Mouse (Mus musculus) CH12.LX (cell line): ENCODE data around the gene Tph1. TPM values are rescaled to one million over a fixed set of nuclear protein-coding genes. Genes with fewer than 3 reads are reported as not detected.

Source experiments
- DNase-seq: peaks from one replicate; pipeline ENCODE4 v3.0.0-alpha.2; 2013; ENCODE audit errors: extremely low read depth
- H3K27ac ChIP-seq: 2 replicates; pipeline ENCODE4 v1.5.1; 2012; ENCODE audit warnings: low read depth, mild to moderate bottlenecking, control low read depth, moderate library complexity; ENCODE audit not compliant: insufficient read depth
- H3K27me3 ChIP-seq: replicated peaks from 2 replicates; pipeline ENCODE3; 2012; ENCODE audit warnings: inconsistent platforms
- H3K36me3 ChIP-seq, 2 experiments: replicated peaks in 1 of 2; 2 replicates each; pipeline versions ENCODE3 to v1.6.1; 2012; ENCODE audit warnings: inconsistent platforms in 1 of 2, low read length in 1 of 2, mild to moderate bottlenecking in 1 of 2, mixed read lengths in 1 of 2, moderate library complexity in 1 of 2; ENCODE audit not compliant: control insufficient read depth in 1 of 2, insufficient read depth in 1 of 2
- H3K4me1 ChIP-seq, 2 experiments: 2 replicates each; pipeline ENCODE4 v1.6.1; 2012; ENCODE audit warnings: inconsistent platforms in 1 of 2, moderate library complexity in 1 of 2; ENCODE audit not compliant: insufficient read depth in 2 of 2, control insufficient read depth in 1 of 2
- H3K4me2 ChIP-seq: 2 replicates; pipeline ENCODE4 v1.6.1; 2012; ENCODE audit warnings: low read depth, mild to moderate bottlenecking, control low read depth; ENCODE audit not compliant: poor library complexity, insufficient read depth, severe bottlenecking
- H3K4me3 ChIP-seq, 3 experiments: fragments of 150-350 bp in 1 of 3; sonication (generic) in 1 of 3; replicated peaks in 1 of 3; 2 replicates each; pipeline versions ENCODE3 to v1.5.1; 2011 to 2012; ENCODE audit warnings: low read depth in 2 of 3, low read length in 2 of 3, mild to moderate bottlenecking in 2 of 3, moderate library complexity in 2 of 3, control low read depth in 1 of 3, improper control_type of control experiment in 1 of 3, inconsistent platforms in 1 of 3, mixed read lengths in 1 of 3; ENCODE audit not compliant: poor library complexity in 1 of 3
- H3K79me2 ChIP-seq: replicated peaks from 2 replicates; pipeline ENCODE4 v1.6.1; 2012; ENCODE audit warnings: mild to moderate bottlenecking, moderate library complexity; ENCODE audit not compliant: control insufficient read depth, poor library complexity, insufficient read depth, severe bottlenecking; ENCODE audit errors: extremely low read depth
- H3K9ac ChIP-seq: 2 replicates; pipeline ENCODE4 v1.6.1; 2012; ENCODE audit warnings: low read depth, mild to moderate bottlenecking, control low read depth, moderate library complexity; ENCODE audit not compliant: insufficient read depth
- H3K9me3 ChIP-seq: replicated peaks from 2 replicates; pipeline ENCODE3; 2012; ENCODE audit warnings: low read length, inconsistent platforms, mixed read lengths
- BHLHE40 ChIP-seq: IDR thresholded peaks from 2 replicates; pipeline ENCODE4 v1.6.1; 2011; ENCODE audit warnings: mild to moderate bottlenecking, low read depth, low read length, improper control_type of control experiment
- CHD1 ChIP-seq: IDR thresholded peaks from 2 replicates; pipeline ENCODE4 v1.6.1; 2012; ENCODE audit warnings: low read depth, low read length, improper control_type of control experiment, inconsistent platforms
- CHD2 ChIP-seq: IDR thresholded peaks from 2 replicates; pipeline ENCODE4 v1.6.1; 2011; ENCODE audit warnings: low read length, improper control_type of control experiment
- E2F4 ChIP-seq: IDR thresholded peaks from 2 replicates; pipeline ENCODE4 v1.6.1; 2011; ENCODE audit warnings: low read depth, low read length, improper control_type of control experiment; ENCODE audit not compliant: insufficient replicate concordance
- ELF1 ChIP-seq: IDR thresholded peaks from 2 replicates; pipeline ENCODE4 v1.6.1; 2014; ENCODE audit warnings: low read depth, mild to moderate bottlenecking, inconsistent platforms, low read length, improper control_type of control experiment
- GABPA ChIP-seq: IDR thresholded peaks from 2 replicates; pipeline ENCODE4 v1.6.1; 2012; ENCODE audit warnings: low read depth, low read length, improper control_type of control experiment, inconsistent platforms; ENCODE audit not compliant: insufficient replicate concordance
- HCFC1 ChIP-seq: IDR thresholded peaks from 2 replicates; pipeline ENCODE4 v1.6.1; 2012; ENCODE audit warnings: low read depth, mild to moderate bottlenecking, inconsistent platforms, low read length, improper control_type of control experiment
- IRF4 ChIP-seq: IDR thresholded peaks from 2 replicates; pipeline ENCODE4 v1.6.1; 2014; ENCODE audit warnings: low read depth, mild to moderate bottlenecking, inconsistent platforms, low read length, improper control_type of control experiment
- JUN ChIP-seq: IDR thresholded peaks from 2 replicates; pipeline ENCODE4 v1.6.1; 2011; ENCODE audit warnings: low read depth, mild to moderate bottlenecking, low read length, improper control_type of control experiment, moderate library complexity; ENCODE audit not compliant: insufficient read depth
- JUND ChIP-seq: conservative IDR thresholded peaks from 2 replicates; pipeline ENCODE4 v1.6.1; 2011; ENCODE audit warnings: low read depth, low read length, improper control_type of control experiment
- KAT2A ChIP-seq: IDR thresholded peaks from 2 replicates; pipeline ENCODE4 v1.6.1; 2012; ENCODE audit warnings: low read length, improper control_type of control experiment, inconsistent platforms; ENCODE audit not compliant: insufficient replicate concordance
- MAFK ChIP-seq: IDR thresholded peaks from 2 replicates; pipeline ENCODE4 v1.6.1; 2011; ENCODE audit warnings: low read length, improper control_type of control experiment; ENCODE audit not compliant: insufficient replicate concordance
- MAX ChIP-seq: IDR thresholded peaks from 2 replicates; pipeline ENCODE4 v1.6.1; 2011; ENCODE audit warnings: low read length, improper control_type of control experiment
- MEF2A ChIP-seq: IDR thresholded peaks from 2 replicates; pipeline ENCODE4 v1.6.1; 2014; ENCODE audit warnings: low read depth, mild to moderate bottlenecking, inconsistent platforms, low read length, improper control_type of control experiment, borderline replicate concordance
- MXI1 ChIP-seq: IDR thresholded peaks from 2 replicates; pipeline ENCODE4 v1.6.1; 2011; ENCODE audit warnings: mild to moderate bottlenecking, low read depth, low read length, improper control_type of control experiment
- MYC ChIP-seq: IDR thresholded peaks from 2 replicates; pipeline ENCODE4 v1.6.1; 2011; ENCODE audit warnings: low read depth, mild to moderate bottlenecking, improper control_type of control experiment, low read length
- NELFE ChIP-seq: IDR thresholded peaks from 2 replicates; pipeline ENCODE4 v1.6.1; 2011; ENCODE audit warnings: low read depth, low read length, improper control_type of control experiment
- NRF1 ChIP-seq: IDR thresholded peaks from 2 replicates; pipeline ENCODE4 v1.6.1; 2014; ENCODE audit warnings: low read depth, mild to moderate bottlenecking, inconsistent platforms, low read length, improper control_type of control experiment, moderate library complexity
- PAX5 ChIP-seq: IDR thresholded peaks from 2 replicates; pipeline ENCODE4 v1.6.1; 2012; ENCODE audit warnings: low read length, inconsistent platforms, mixed read lengths
- POLR2A ChIP-seq: IDR thresholded peaks from 2 replicates; pipeline ENCODE4 v1.6.1; 2011; ENCODE audit warnings: low read depth, mild to moderate bottlenecking, improper control_type of control experiment, low read length
- POLR2AphosphoS2 ChIP-seq: IDR thresholded peaks from 2 replicates; pipeline ENCODE4 v1.6.1; 2011; ENCODE audit warnings: low read depth, low read length, improper control_type of control experiment
- RAD21 ChIP-seq: IDR thresholded peaks from 2 replicates; pipeline ENCODE4 v1.6.1; 2011; ENCODE audit warnings: low read depth, mild to moderate bottlenecking, low read length, improper control_type of control experiment, moderate library complexity
- RCOR1 ChIP-seq: conservative IDR thresholded peaks from 2 replicates; pipeline ENCODE4 v1.6.1; 2012; ENCODE audit warnings: low read depth, mild to moderate bottlenecking, inconsistent platforms, low read length, improper control_type of control experiment
- SMC3 ChIP-seq: IDR thresholded peaks from 2 replicates; pipeline ENCODE4 v1.6.1; 2011; ENCODE audit warnings: low read depth, low read length, improper control_type of control experiment
- TCF12 ChIP-seq: IDR thresholded peaks from 2 replicates; pipeline ENCODE4 v1.6.1; 2014; ENCODE audit warnings: low read depth, mild to moderate bottlenecking, inconsistent platforms, low read length, improper control_type of control experiment
- USF1 ChIP-seq: IDR thresholded peaks from 2 replicates; pipeline ENCODE4 v1.6.1; 2014; ENCODE audit warnings: low read depth, mild to moderate bottlenecking, inconsistent platforms, low read length, improper control_type of control experiment
- USF2 ChIP-seq: conservative IDR thresholded peaks from 2 replicates; pipeline ENCODE4 v1.6.1; 2011; ENCODE audit warnings: low read depth, low read length, improper control_type of control experiment
- ZC3H11A ChIP-seq: IDR thresholded peaks from 2 replicates; pipeline ENCODE4 v1.6.1; 2012; ENCODE audit warnings: low read depth, mild to moderate bottlenecking, inconsistent platforms, low read length, improper control_type of control experiment
- ZMIZ1 ChIP-seq: IDR thresholded peaks from 2 replicates; pipeline ENCODE4 v1.6.1; 2012; ENCODE audit warnings: low read depth, mild to moderate bottlenecking, inconsistent platforms, low read length, improper control_type of control experiment
- ZNF384 ChIP-seq: IDR thresholded peaks from 2 replicates; pipeline ENCODE4 v1.6.1; 2012; ENCODE audit warnings: low read depth, low read length, improper control_type of control experiment, inconsistent platforms
- dilution Hi-C: fragments of 300-500 bp; cut with MboI; formaldehyde crosslinking; loops from 2 replicates; pipeline ENCODE4 v1.14.3; 2020; ENCODE audit warnings: low sequenced_read_pairs; ENCODE audit not compliant: extremely low pct_unique_long_range_greater_than_20kb, extremely low pct_ligation_motif_present
- in situ Hi-C: fragments of 300-500 bp; cut with MboI; formaldehyde crosslinking; loops from 3 replicates; pipeline ENCODE4 v1.14.3; 2019; ENCODE audit warnings: low sequenced_read_pairs, low pct_ligation_motif_present, low pct_unique_long_range_greater_than_20kb, mixed read lengths
- polyA plus RNA-seq: library from polyadenylated mRNA; unstranded; fragments of >175 nt; gene quantifications from 2 replicates; pipeline ENCODE4 v1.2.1, GENCODE M21; 2012; ENCODE audit warnings: low read depth; ENCODE audit not compliant: insufficient read length
- total RNA-seq, 2 experiments: library from RNA; depleted of rRNA; stranded (reverse); fragments of 300-350 nt in 1 of 2; fragments of >200 nt in 1 of 2; gene quantifications; 2 replicates each; pipeline ENCODE4 v1.2.3; 2012 to 2014

Gene Tph1
- total and polyA plus RNA-seq, 3 experiments: 0.13 TPM; not detected in 2

DNA sequence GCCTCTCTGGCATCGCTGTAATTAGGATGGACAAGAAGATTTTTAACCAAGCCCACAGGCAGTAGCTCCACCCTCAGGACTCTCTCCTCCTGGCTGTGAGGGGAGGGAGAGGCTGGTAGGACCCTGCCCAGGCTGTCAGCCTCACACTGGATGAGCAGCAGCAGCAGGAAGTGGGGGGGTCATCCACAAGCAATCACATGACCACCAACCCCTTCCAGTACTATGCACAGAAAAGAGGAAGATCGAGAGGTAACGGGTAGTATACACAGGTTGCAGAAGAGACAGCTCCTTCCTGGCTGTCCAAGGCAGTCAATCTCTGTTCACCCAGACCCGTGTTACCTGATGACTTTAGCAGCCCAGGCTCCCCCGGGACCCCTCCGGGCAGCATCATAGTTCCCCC lies 39.9 kb upstream of the Tph1 start:
- peak; percentile 49 for DNase-seq
- Histone ChIP-seq H3K27ac (no peak overlapping the region), H3K4me2 (no peak overlapping the region), H3K79me2 (peaks cover 6% of the 10 kb centered on the region; the same call in 1 of the 2 replicates), H3K27me3 (no peaks in the 10 kb centered on the region), H3K9me3 (no peaks in the 10 kb centered on the region), H3K4me3 (no peak overlapping the region), H3K4me1 (peaks cover 3 to 36% of the 10 kb centered on the region in 2 experiments; a peak in 3 of 4 replicates), H3K36me3 (peaks cover 3 to 11% of the 10 kb centered on the region in 2 experiments), H3K9ac (no peak overlapping the region)
- in situ Hi-C loops (loop anchor here (5.0 kb wide), 1 partner anchor 55 kb away; no protein-coding TSS in a partner anchor), dilution Hi-C loops (no loop called here)
- TF ChIP-seq IRF4 (no peak), POLR2A (0 out of 2 replicates have a peak, but pooled peaks have one; percentile 27), BHLHE40 (no peak), ZC3H11A (no peak), RAD21 (no peak), KAT2A (no peak), MAX (no peak), HCFC1 (no peak), MAFK (no peak), USF1 (peak; percentile 28; the same call in 1 of the 2 replicates), MXI1 (no peak), ELF1 (peak; percentile 28; the same call in 1 of the 2 replicates), USF2 (no peak), RCOR1 (no peak), ZMIZ1 (no peak)

DNA sequence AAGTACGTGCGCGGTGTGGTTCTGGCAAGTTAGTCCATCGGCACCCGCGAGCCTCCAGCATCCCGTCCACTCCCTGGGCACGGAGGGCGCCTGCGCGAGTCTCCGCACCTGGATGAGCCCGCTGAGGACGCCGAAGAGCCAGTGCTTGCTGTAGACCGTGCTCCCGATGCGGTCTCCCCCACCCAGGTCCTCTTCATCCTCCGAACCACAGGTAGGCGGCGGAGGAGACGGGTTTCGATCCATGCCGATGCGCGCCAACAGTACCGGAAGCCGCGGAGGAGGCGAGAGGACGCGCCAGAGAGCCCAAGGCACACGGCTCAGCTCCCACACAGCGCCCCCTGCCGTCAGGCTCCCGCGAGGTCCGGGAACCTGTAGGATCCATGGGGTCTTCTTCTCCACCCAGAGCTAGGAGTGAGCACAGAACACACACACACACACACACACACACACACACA lies 38.1 kb upstream of the Tph1 start, which contains the start of gene Saal1:
TSS of gene Saal1 (minus strand) at position 291 of the 455 bp plus-strand sequence.
- Histone ChIP-seq H3K36me3 (peaks cover 13 to 28% of the 10 kb centered on the region in 2 experiments), H3K79me2 (peaks cover 6% of the 10 kb centered on the region; the same call in 1 of the 2 replicates), H3K4me2 (peak within 1 kb of the TSS; percentile 74; the same call in 1 of the 2 replicates), H3K9ac (peak within 1 kb of the TSS; percentile 73), H3K27me3 (no peaks in the 10 kb centered on the region), H3K27ac (peak within 1 kb of the TSS; percentile 82), H3K9me3 (no peaks in the 10 kb centered on the region), H3K4me3 (peak within 1 kb of the TSS; percentile 79 to 88 (median 88)), H3K4me1 (peaks cover 3 to 36% of the 10 kb centered on the region in 2 experiments; a peak in 3 of 4 replicates)
- in situ Hi-C loops (loop anchor here (5.0 kb wide), 1 partner anchor 57 kb away; no protein-coding TSS in a partner anchor), dilution Hi-C loops (no loop called here)
- peak; percentile 88 for DNase-seq
- TF ChIP-seq NELFE (peak; percentile 86), KAT2A (peak; percentile 73; the same call in 1 of the 2 replicates), HCFC1 (peak; percentile 75), USF1 (no peak), MAFK (no peak), SMC3 (peak; percentile 36), IRF4 (peak; percentile 63; the same call in 1 of the 2 replicates), E2F4 (peak; percentile 43; the same call in 1 of the 2 replicates), JUND (no peak), PAX5 (no peak), MAX (peak; percentile 73), NRF1 (peak; percentile 73), MYC (0 out of 2 replicates have a peak, but pooled peaks have one; percentile 63), MEF2A (0 out of 2 replicates have a peak, but pooled peaks have one; percentile 35), ELF1 (peak; percentile 80), ZMIZ1 (peak; percentile 59; the same call in 1 of the 2 replicates), CHD2 (peak; percentile 18; the same call in 1 of the 2 replicates), JUN (no peak), USF2 (no peak), POLR2AphosphoS2 (no peak), BHLHE40 (0 out of 2 replicates have a peak, but pooled peaks have one; percentile 30), TCF12 (peak; percentile 76), ZNF384 (no peak), GABPA (no peak; the same call in 1 of the 2 replicates), CHD1 (no peak)
